Mouse (Mus musculus): Measurements from ENCODE around the gene Rac2.

GRCm38 (mm10) chr15:78599124-78599523, 26.5 kb upstream of the Rac2 start:
- no peak for TF ChIP-seq POLR2A (IDR thresholded peaks at IDR 0.05; ENCODE audit: control insufficient read depth, extremely low read depth, insufficient read depth, low read length, poor library complexity)
- TF ChIP-seq CTCF (IDR thresholded peaks at IDR 0.05; ENCODE audit: borderline replicate concordance, control insufficient read depth, extremely low read depth, insufficient read depth, low read length, poor library complexity) = no peak

Measured in thymus, adult 2 months (tissue).